Mouse (Mus musculus) v-Abl transformed pro-B cells (cell line): Measurements from ENCODE around the gene 1700067K01Rik.

Experiments used
- in situ Hi-C, 2 experiments: fragments of 400-800 bp; cut with MboI; formaldehyde crosslinking; loops; one replicate each; pipeline ENCODE4 v1.15.1; 2025; ENCODE audit not compliant: unreplicated experiment in 2 of 2

1700067K01Rik gene

GRCm38 (mm10) chr8:84044900-84045299, 43.6 kb downstream of the 1700067K01Rik start, which contains the start of gene Rln3:
TSS of gene Rln3 (minus strand) at chr8:84045000.
- in situ Hi-C loops, result loop anchor here (5.0 kb wide), 2 partner anchors 52 to 57 kb away; partner anchors contain the start of gene Dcaf15 (in 1 of the 2)

GRCm38 (mm10) chr8:84046505-84046904, 45.2 kb downstream of the 1700067K01Rik start:
- in situ Hi-C loops, result no loop called here

- in situ Hi-C loops, result no loop called here
Measured at GRCm38 (mm10) chr8:84048171-84048570, 46.9 kb downstream of the 1700067K01Rik start.

GRCm38 (mm10) chr8:84052746-84053145, 51.4 kb downstream of the 1700067K01Rik start:
- in situ Hi-C loops, result no loop called here

DNA sequence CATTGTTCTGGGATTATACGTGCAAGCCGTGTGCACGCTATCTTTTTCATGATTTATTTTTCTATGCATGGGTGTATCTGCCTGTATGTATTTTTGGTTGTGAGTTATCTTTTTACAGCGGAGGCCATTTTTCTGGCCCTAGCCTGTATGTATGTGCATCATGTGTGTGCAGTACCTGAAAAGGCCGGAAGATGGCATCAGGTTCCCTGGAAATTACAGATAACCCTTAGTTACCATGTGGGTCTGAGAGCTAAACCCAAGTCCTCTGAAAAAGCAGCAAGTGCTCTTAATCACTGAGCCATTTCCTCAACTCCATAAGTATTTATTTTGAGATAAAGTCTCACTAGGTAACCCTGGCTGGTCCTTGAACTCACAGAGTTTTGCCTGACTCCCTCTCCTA, 51.9 kb downstream of the 1700067K01Rik start:
- in situ Hi-C loops, result no loop called here
